Mouse (Mus musculus): ENCODE data around the gene Trip11. TPM values are rescaled to one million over a fixed set of nuclear protein-coding genes. Genes with fewer than 3 reads are reported as not detected.

Trip11 gene
- total RNA-seq, 2 experiments from 2014 or later, result 26.1 to 28.6 TPM

DNA sequence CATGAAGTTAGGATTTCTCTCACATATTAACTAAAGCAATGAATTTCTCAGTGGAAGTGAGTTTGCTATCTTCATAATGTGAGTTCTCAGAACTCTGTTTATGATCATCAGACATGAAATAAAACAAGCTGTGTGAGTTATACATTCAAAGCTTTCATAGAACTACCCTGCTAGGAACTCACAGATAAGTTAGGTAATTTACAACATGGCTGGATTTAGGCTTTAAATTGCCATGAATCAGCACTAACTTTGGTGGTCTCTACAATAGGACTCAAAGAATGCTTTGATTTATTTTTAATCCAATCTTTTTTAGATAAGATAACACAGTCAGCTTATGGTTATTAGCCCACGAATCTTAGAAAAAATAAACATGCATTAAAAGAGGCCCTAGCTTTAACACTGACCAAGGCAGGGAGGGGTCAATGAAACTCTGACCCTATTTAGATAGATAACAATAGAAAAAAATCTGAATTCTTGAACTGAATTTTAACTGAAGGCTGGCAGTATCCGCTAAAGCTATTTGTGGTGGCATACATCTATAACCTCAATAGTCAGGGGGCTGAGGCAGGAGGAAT lies 13.3 kb downstream of the Trip11 start:
- DNase-seq (ENCODE audit: extremely low spot score in 1 of 2, low spot score in 1 of 2), result no peak

DNA sequence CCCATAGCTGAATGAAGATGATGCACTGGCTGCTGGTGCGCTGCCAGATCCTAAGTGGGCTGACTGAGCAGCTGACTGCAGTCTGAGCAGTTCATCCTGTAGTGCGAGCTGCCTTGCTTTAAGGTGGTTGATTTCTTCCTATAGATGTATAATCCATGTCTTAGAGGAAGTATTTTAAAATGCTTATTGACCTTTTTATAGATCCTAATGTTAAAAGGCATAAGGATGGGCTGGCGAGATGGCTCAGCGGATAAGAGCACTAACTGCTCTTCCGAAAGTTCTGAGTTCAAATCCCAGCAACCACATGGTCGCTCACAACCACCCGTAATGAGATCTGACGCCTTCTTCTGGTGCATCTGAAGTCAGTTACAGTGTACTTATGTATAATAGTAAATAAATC lies 14.1 kb downstream of the Trip11 start:
- no peak for DNase-seq (ENCODE audit: extremely low spot score in 1 of 2, low spot score in 1 of 2)

DNA sequence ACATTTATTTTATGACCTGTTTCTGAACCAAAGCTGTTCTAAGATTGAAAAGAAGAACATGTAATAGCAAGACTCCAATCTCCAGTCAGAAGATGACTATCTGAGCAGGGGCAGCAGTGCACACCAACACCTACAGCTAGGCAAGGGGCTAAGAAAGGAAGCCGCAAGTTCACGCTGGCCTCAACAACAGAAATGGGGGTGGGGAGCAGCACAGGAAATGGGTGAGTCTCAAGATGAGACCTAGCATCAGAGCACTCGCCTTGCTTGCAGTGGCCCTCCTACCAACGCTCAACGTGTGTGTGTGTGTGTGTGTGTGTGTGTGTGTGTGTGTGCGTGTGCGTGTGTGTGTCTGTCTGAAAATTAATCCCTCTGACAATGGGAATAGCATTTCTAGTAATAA lies 16.0 kb downstream of the Trip11 start:
- no peak for DNase-seq (ENCODE audit: extremely low spot score in 1 of 2, low spot score in 1 of 2)

DNA sequence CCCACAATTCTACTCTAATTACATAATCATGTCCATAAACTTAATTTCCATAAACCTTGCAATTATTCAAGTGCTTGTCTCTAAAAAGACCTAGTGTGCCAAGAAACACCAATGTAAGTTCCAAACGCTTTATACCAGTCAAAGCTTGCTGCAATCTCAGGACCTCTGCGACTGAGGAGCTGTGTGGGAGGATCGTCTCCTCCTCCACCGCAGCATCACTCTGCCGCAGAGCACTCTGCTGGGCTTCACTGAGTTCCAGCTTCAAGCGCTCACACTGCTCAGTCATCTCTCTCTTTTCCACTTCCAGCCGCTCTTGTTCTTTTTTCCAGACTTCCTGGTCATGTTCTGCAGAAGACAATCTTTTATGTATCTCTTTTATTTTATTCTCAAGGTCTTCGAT lies 19.8 kb downstream of the Trip11 start:
- DNase-seq (ENCODE audit: extremely low spot score in 1 of 2, low spot score in 1 of 2), result no peak

DNA sequence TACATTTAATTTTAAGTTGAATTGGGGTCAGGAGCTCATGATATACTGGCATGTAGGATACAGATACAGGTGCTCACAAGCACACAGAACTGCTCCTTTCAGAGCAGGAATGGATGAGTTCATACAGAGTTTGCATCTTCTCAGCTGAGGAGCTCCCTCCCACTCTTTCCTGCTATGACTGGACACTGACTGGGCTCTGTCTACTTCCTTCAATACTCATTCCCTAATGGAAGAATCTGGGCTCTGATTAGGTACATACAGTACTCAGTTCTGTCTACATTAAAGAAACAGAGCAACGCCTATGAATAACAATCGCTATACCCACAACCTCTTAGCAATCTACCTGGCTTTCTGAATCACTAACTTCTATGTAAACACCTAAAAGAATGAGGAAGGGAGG lies 20.2 kb downstream of the Trip11 start:
- DNase-seq (ENCODE audit: extremely low spot score in 1 of 2, low spot score in 1 of 2), result no peak

DNA sequence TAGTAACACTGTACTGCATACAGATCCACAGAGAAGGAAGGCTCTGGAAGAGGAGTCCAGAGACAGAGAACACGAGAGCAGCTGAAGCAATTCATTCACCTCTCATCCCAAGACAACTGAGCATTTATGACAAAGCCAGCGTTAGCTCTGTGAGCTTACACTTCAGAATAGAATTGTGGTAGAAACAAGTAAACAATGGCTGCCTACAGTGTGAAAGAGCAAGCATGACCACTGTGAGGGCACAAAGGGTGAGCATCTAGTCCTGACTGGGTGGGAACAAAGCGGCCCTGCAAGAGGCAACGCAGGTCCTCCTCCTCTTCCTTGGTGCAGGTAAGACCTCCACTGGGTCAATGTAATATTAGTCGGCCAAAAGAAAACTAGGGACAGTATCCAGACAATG lies 22.0 kb downstream of the Trip11 start:
- DNase-seq (ENCODE audit: extremely low spot score in 1 of 2, low spot score in 1 of 2), result no peak

DNA sequence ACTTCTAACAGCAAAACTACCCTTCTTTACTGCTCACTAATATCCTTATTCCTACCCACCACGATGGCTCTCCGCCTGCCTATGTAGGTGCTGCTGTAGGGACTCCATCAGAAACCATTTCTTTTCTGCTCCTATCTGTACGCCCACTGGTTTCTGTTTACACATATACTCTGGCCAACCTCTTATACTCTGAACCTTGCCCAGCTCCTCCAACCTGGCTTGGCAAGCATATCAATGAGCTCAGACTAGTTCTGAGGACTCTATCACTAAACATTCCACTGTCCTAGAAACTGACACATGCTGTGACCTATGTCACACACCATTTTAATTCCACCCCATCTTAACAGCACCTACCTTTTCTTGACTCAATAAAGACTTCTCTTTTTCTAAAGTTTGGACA lies 23.7 kb downstream of the Trip11 start:
- DNase-seq (ENCODE audit: extremely low spot score in 1 of 2, low spot score in 1 of 2), result no peak

DNA sequence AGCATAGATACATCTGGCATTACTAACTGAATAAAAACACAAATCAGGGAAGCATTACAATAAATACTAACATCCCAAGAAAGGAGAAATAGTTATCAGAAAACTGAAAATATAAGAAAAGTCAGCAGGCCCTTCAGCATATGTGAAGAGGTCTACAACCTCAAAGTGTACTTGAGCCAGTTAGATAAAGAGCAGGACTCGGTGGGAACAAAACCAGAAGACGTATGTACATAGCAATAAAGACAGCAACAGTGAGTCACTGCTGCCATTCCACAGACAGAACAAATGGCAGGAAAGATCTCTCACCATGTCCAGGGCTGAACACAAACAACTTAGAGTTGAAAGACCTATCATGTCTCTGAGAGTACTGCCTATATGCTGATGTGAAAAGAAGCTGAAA lies 24.8 kb downstream of the Trip11 start:
- DNase-seq (ENCODE audit: extremely low spot score in 1 of 2, low spot score in 1 of 2), result no peak

DNA sequence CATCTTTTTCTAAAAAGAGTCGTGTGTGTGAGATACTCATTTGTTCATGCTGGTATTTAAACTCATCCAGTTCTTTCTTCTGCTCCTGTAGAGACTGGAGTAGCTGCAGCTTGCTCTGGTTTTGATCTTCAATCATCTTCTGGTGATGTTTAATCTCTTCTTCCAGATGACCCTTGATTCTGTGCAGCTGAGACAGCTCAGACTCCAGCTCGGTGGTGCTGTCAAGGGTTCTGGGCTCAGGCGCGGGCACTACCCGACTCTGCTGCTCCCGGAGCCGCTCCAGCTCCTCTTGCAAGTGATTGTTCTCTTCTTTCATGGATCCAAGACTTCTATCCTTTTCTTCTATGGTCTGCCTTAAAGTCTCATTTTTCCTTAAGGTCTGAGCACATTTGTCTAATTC lies 28.1 kb downstream of the Trip11 start:
- no peak for DNase-seq (ENCODE audit: extremely low spot score in 1 of 2, low spot score in 1 of 2)

DNA sequence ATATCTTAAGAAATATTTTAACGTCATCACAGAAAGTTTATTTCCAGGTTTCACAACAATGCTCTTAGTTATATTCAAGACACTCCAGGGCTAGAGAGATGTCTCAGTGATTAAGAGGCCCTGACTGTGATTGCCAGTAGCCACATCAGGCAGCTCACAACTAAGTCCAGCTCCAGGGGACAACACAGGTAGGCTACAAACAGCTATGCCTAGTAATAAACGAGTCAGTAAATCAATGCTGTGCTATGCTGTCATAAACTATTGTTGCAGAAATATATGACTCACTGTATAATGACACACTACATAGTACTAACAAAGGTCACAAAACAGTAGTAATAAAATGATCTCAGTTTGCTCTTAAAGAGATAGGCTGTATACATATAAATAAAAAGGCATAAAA lies 36.7 kb downstream of the Trip11 start:
- no peak for DNase-seq (ENCODE audit: extremely low spot score in 1 of 2, low spot score in 1 of 2)

DNA sequence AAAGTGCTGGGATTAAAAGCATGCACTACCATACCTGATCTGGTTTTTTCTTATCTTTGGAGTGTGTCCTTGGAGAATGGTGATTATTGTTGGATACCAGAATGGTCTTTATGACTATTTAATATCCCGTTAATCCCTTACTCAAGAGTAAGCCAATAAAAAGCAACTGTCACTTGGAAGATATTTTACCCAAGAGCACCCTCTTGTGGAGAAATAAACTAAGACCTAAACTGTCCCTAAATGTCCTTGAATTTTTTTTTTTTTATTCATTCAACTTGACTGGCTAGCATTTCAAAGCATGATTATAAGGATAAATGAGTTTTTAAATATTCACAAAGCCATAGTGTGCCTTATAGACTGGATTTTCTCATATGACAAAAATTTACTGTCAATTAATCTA lies 38.0 kb downstream of the Trip11 start:
- DNase-seq (ENCODE audit: extremely low spot score in 1 of 2, low spot score in 1 of 2), result no peak

DNA sequence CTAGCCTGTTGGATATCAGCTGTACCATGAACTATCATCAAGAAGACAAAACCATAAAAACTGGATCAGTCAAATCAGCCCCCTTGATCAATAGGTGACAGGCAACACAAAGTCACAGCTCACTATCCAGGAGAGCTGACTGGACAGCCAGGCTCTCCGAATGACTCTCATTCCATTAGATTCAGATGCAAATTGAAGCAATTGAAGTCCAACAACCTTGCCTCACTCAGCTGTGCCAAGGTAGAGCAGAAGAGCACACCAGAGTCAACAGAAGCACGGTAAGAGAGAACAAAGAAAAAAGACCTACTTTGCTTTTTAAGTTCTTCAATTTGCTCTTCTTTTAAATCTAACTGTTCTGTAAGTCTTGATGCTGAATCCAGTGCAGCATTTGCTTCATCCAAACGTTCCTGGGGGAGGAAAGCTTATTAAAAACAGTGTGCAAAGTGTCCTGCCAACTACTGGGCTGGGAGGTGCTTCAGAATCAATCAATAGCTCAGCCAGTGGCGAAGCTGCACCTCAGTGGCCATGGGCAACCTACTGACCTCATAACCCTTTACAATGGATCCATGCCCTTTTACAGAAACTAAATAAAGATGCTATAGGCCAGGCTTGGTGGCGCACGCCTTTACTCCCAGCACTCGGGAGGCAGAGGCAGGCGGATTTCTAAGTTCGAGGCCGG lies 50.6 kb downstream of the Trip11 start:
- DNase-seq (ENCODE audit: extremely low spot score in 1 of 2, low spot score in 1 of 2), result no peak

DNA sequence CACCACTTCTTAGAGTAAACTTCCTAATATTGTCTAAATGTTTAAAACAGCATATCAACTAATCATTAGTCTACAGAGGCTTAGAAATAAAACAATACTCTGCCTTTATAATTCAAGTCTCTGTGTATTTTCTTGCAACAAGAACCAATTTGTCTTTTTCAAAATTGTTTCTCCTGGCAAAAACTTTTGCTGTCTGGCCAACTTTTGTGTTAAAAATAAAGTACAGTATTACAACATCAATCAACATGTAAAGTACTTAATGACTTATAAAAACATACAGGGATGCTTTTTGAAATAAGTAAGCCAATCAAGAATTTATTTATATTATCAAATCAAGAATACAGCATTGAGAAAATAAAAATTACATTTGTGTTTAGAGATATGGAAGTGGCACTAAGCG lies 52.8 kb downstream of the Trip11 start:
- DNase-seq (ENCODE audit: extremely low spot score in 1 of 2, low spot score in 1 of 2), result no peak

DNA sequence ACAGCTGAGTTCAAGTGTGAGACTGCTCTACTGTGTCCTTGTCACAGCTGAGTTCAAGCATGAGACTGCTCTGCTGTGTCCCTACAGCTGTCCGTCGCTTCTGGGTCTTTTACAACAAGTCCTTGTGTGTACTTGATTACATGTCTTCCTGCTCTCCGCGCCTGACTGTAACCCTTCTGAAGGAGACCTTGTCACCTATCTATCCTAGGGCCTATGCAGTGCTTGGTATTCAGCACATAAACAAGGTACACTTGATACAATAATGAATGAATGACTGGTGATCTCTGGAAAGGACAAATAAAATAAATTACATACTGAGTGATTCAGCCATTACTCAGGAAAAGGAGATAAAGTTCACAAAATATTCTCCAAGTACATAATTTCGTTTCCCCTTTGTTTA lies 55.1 kb downstream of the Trip11 start:
- DNase-seq (ENCODE audit: extremely low spot score in 1 of 2, low spot score in 1 of 2), result no peak

DNA sequence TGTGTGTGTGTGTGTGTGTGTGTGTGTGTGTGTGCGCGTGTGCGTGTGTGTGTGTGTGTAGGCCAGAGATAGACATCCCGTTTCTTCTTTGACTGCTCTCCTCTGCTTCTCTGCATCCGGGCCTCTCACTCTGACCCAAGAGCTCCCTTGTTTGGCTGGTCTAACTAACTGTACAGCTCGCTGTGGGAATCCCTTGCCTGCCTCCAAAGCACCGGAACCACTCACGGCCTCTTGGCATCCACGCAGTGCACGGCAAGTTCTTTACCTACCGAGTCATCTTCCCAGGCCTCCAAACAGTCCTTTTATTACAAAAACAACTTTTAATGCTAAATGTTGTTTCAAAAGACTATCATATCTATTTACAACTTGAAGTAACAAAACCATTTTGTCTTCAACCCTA lies 58.7 kb downstream of the Trip11 start:
- DNase-seq (ENCODE audit: extremely low spot score in 1 of 2, low spot score in 1 of 2), result no peak

DNA sequence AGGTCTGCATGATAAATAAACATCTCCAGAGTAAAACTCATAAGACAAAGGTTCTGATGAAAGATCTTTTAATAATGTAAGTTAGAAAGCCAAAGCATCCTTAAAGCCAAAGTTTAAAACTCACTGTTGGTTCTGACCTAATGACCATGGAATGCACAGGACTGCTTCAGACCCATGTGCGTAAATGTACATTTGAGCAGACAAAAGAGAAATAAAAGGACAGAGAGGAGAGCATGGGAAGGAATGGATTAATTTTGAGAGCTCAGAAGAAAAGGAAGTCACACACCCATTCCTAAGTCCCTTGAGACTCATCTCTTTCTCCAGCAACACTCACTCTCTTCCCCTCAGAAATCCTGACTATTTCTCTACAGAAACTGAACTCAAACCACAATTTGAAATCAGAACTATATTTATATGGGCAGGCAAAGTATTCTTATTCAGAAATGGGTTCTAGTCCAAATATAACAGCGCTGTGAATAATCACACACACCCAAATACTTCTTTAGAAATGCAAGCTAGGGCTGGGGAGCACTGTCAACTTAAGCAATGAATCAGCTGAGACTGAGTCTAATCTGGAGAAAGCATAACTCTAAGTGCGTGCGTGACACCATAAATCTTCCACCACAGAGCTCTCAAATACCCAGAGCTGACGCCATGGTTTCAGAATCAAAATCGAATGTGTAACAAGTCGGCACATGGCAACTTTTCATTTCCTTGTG lies 61.1 kb downstream of the Trip11 start:
- no peak for DNase-seq (ENCODE audit: extremely low spot score in 1 of 2, low spot score in 1 of 2)

DNA sequence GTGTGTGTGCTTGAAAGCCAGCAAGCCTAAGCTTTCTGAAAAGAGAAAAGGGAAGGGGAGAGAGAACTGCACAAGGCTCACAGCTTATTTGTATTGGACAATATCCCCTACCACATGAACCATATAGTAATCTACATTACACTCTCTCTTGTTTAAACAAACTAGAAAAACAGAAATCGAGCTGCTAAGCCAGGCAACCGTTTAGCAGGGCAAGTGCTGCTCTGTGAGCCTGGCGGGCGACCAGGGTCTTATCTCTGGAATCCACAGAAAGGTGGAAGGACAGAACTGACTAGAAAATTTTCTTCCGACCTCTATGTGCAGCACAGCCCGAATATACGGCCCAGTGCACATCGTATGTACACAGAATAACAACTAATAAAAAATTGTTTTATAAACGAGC lies 61.8 kb downstream of the Trip11 start:
- no peak for DNase-seq (ENCODE audit: extremely low spot score in 1 of 2, low spot score in 1 of 2)

DNA sequence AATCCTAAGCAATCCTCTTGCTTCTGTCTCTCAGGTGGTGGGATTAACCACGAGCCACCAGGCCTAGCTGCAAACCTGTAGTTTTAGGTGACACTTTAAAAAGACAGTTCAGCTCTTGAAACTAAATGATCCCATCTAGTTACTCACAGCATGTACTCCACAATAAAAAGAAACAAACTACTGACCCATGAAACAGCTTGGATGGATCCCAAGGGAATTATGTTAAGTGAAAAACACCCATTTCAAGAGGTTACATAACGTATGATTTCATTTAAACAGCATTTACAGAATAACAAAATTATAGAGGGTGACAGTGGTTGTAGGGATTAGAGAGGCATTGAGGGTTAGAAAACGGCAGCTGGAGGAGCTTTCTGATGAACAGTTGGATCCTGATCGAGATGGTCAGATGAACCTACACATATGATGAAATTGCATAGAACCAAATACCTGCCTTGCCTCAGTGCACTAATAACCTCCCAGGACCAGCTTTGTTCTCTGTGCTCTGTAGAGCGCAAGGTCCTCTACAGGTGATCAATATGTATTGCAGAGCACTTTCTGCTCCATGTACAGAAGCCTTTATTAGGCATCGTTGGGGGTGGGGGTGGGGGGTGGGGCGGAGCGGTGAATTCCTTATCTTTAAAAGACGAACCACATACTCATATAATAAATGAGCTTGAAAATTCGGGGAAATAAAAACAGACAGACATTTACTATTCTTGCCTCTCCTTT lies 76.4 kb downstream of the Trip11 start:
- no peak for DNase-seq (ENCODE audit: extremely low spot score in 1 of 2, low spot score in 1 of 2)

DNA sequence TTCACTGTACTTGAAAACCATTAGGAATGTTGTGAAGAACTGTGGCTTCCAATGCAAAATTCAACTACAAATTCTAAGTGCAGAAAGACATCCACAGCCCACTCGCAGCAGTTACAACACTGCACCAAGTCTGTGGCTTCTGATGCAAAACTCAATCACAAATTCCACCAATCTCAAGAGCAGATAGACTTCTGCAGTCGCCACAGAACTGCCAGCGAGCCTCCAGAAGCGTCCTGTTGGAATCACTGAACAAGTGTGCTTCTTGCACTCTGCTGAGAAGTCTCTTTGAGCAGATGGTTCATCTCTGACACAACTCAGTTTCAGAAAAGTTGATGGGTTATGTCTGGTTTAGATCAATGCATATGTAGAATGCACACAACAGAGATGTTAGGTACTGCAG lies 78.4 kb downstream of the Trip11 start:
- DNase-seq (ENCODE audit: extremely low spot score in 1 of 2, low spot score in 1 of 2), result no peak

DNA sequence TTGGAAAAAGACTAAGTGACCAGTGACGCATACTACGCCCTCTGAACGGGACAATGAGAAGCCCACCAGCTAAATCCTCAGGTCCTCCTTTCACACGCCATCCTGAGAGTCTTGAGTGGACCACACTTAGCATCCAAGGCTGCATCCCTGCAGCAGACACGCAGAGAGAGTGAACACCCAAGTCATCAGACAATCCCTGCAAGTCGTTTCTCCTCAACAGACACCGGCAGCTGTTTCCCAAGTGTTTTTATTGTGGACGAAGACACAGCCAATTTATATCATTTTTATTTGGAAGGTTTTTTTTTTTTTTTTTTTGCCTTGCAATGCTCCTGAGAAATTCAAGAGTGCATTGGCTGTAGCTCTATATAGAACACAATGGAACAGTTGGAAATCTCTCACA lies 79.3 kb downstream of the Trip11 start:
- no peak for DNase-seq (ENCODE audit: extremely low spot score in 1 of 2, low spot score in 1 of 2)

DNA sequence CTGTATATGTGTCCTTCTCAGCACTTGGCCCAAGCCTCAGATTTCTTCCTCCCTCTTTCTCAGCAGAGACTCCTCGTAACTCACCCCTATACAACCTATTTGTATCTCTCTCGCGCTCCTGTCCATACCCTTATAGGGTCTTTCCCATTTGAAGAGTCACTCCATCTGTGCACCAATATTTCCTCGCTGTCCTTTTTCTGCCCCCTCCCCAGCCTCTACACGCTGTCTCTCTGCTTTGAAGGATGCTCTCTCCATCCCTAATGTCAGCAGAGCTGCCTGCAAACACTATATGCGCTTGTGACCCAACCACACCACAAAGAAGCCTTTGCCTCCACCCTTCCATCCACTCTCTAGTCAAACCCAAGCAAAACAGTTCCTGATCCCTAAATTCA lies 80.0 kb downstream of the Trip11 start:
- no peak for DNase-seq (ENCODE audit: extremely low spot score in 1 of 2, low spot score in 1 of 2)

Measured in layer of hippocampus, postnatal 25 days (tissue).